Mouse (Mus musculus) stomach, postnatal 0 days (tissue): ENCODE data around the gene Tuba1b.

Experiments used
- CTCF ChIP-seq: IDR thresholded peaks from 2 replicates; pipeline ENCODE4 v1.5.1; 2016; ENCODE audit warnings: antibody characterized with exemption, low read depth, mild to moderate bottlenecking, moderate library complexity
- EP300 ChIP-seq: optimal IDR thresholded peaks from 2 replicates; pipeline ENCODE3; 2016; ENCODE audit warnings: antibody characterized with exemption

DNA sequence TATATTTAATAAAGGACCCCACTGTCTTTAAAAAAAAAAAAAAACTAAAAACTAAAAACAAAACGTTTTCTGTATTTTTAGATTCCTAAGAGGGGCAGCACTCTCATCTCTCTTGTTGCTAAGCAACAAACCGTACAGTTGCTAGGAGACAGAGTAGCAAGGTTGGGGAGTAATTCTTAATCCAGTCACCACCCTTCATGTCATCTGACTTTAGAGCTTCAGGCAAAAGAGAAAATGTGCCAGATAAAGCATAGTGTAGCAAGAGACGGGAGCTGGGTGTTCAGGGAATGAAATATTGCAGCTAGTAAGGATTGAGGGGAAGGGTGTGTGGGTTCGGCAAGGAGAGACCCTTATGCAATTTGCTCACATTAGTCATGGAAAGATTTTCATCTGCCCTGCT lies 36.7 kb upstream of the Tuba1b start:
- TF ChIP-seq CTCF (no peak), EP300 (no peak)
